Mouse (Mus musculus) ES-E14 (cell line): ENCODE data around the gene Dlx5.

Experiments
- HCFC1 ChIP-seq: IDR thresholded peaks from 2 replicates; pipeline ENCODE4 v1.6.1; 2012; ENCODE audit warnings: low read length, inconsistent platforms, borderline replicate concordance; ENCODE audit not compliant: insufficient read depth
- MAFK ChIP-seq: IDR thresholded peaks from 2 replicates; pipeline ENCODE4 v1.6.1; 2014; ENCODE audit warnings: mild to moderate bottlenecking, low read depth, low read length, inconsistent platforms; ENCODE audit not compliant: insufficient read depth
- ZNF384 ChIP-seq: IDR thresholded peaks from 2 replicates; pipeline ENCODE4 v1.6.1; 2012; ENCODE audit warnings: low read depth, low read length, inconsistent platforms

DNA sequence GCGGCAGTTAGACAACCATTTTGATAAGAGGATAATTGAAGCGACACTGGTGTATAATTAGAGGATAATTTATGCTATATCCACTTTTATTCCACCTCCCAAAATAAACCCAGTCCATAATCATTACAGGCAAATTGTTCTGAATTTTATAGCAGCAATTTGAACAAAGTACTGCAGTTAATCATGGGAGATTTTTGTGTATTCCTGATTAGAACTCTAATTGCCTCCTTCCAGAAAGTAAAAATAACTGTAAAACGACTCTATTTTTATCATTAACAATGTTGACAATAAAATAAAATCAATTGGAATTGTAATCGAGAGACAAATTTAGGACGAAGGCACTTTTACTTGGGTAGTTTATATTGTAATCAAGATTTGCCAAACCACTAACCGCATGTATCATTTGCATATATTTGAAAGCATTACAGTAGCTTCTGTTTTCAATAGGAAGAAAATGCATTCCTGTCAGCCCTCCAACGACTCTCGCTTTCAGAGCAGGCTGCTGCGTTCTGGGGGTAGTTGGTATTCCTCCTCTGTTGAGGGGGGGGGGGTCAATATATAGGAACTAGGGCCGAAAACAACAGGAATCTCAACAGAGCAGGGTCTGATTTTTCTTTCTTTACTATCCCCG, 20.0 kb downstream of the Dlx5 start:
- TF ChIP-seq ZNF384, result no peak
- TF ChIP-seq HCFC1, result no peak
- TF ChIP-seq MAFK, result no peak
